Mouse (Mus musculus) heart, embryonic 13.5 days (tissue): ENCODE data around the gene Nr3c2. TPM values are rescaled to one million over a fixed set of nuclear protein-coding genes. Genes with fewer than 3 reads are reported as not detected.

Experiments
- ATAC-seq: fragments of 200-750 bp; cut with Nextera tagmentation; 2 replicates; pipeline ENCODE4 v1.8.0; 2017; ENCODE audit warnings: moderate TSS enrichment; ENCODE audit not compliant: insufficient number of reproducible peaks, low FRiP score, low TSS enrichment; ENCODE audit errors: extremely low read depth
- H3K27ac ChIP-seq: fragments of 300-500 bp; sonication (generic); replicated peaks from 2 replicates; pipeline ENCODE4 v1.5.1; 2015; ENCODE audit warnings: moderate library complexity, mild to moderate bottlenecking, inconsistent platforms
- H3K27me3 ChIP-seq: fragments of 300-500 bp; sonication (generic); replicated peaks from 2 replicates; pipeline ENCODE4 v1.6.1; 2015; ENCODE audit warnings: mild to moderate bottlenecking, inconsistent platforms
- H3K36me3 ChIP-seq: fragments of 300-500 bp; sonication (generic); 2 replicates; pipeline ENCODE4 v1.6.1; 2015; ENCODE audit warnings: mild to moderate bottlenecking, inconsistent platforms
- H3K4me1 ChIP-seq: fragments of 300-500 bp; sonication (generic); 2 replicates; pipeline ENCODE4 v1.6.1; 2015; ENCODE audit warnings: inconsistent platforms
- H3K4me2 ChIP-seq: fragments of 300-500 bp; sonication (generic); 2 replicates; pipeline ENCODE4 v1.6.1; 2015; ENCODE audit warnings: inconsistent platforms, mild to moderate bottlenecking, moderate library complexity
- H3K4me3 ChIP-seq: fragments of 300-500 bp; sonication (generic); 2 replicates; pipeline ENCODE4 v1.5.1; 2015; ENCODE audit warnings: moderate library complexity, mild to moderate bottlenecking, inconsistent platforms
- H3K9ac ChIP-seq: fragments of 300-500 bp; sonication (generic); 2 replicates; pipeline ENCODE4 v1.6.1; 2015; ENCODE audit warnings: inconsistent platforms, mild to moderate bottlenecking, moderate library complexity
- H3K9me3 ChIP-seq: fragments of 300-500 bp; sonication (generic); 2 replicates; pipeline ENCODE4 v1.6.1; 2016; ENCODE audit warnings: inconsistent platforms
- WGBS: fragments of 180-500 bp; shearing (Covaris S2); methylation state at CpG from one replicate; pipeline ENCODE4 v1.1.7; 2015; ENCODE audit warnings: mixed read lengths; 5-methylcytosine and 5-hydroxymethylcytosine counted together
- polyA plus RNA-seq: library from polyadenylated mRNA; unstranded; fragments of >200 nt; fragmentation: Nextera tagmentation; extraction: Ambion mirVana; gene quantifications from 2 replicates; pipeline ENCODE4 v1.2.1, GENCODE M21; 2015

Nr3c2 gene
- polyA plus RNA-seq, 1 experiment from 2014 or later = 3.2 TPM

- Histone ChIP-seq H3K9me3 (no peaks in the 10 kb centered on the region), H3K36me3 (no peaks in the 10 kb centered on the region), H3K4me3 (no peak overlapping the region), H3K9ac (no peak overlapping the region), H3K27me3 (no peaks in the 10 kb centered on the region), H3K4me1 (no peaks in the 10 kb centered on the region), H3K27ac (no peak overlapping the region), H3K4me2 (no peak overlapping the region)
- ATAC-seq = no peak
- WGBS = 65% methylated on average over 8 of the region's 8 CpGs
Observed at GRCm38 (mm10) chr8:77086036-77086435, 186.8 kb downstream of the Nr3c2 start.

- Histone ChIP-seq H3K27me3 (no peaks in the 10 kb centered on the region), H3K9ac (no peak overlapping the region), H3K9me3 (no peaks in the 10 kb centered on the region), H3K4me2 (no peak overlapping the region), H3K4me1 (no peaks in the 10 kb centered on the region), H3K4me3 (no peak overlapping the region), H3K36me3 (no peaks in the 10 kb centered on the region), H3K27ac (no peak overlapping the region)
- ATAC-seq = no peak
- WGBS = 56% methylated on average over 4 of the region's 4 CpGs
Observed at GRCm38 (mm10) chr8:77096721-77097120, 197.5 kb downstream of the Nr3c2 start.

- no peaks in the 10 kb centered on the region for H3K9me3 ChIP-seq
- no peaks in the 10 kb centered on the region for H3K27me3 ChIP-seq
- no peak overlapping the region for H3K27ac ChIP-seq
- H3K9ac ChIP-seq = no peak overlapping the region
- 81% methylated on average over 10 of the region's 10 CpGs for WGBS
- no peak overlapping the region for H3K4me3 ChIP-seq
- H3K36me3 ChIP-seq = no peaks in the 10 kb centered on the region
- ATAC-seq = no peak
- no peak overlapping the region for H3K4me2 ChIP-seq
- H3K4me1 ChIP-seq = no peaks in the 10 kb centered on the region
Observed at GRCm38 (mm10) chr8:77098101-77098500, 198.9 kb downstream of the Nr3c2 start.

GRCm38 (mm10) chr8:77100370-77100769 lies 201.1 kb downstream of the Nr3c2 start:
- H3K9ac ChIP-seq = no peak overlapping the region
- no peak overlapping the region for H3K4me3 ChIP-seq
- H3K4me2 ChIP-seq = no peak overlapping the region
- no peaks in the 10 kb centered on the region for H3K27me3 ChIP-seq
- no peaks in the 10 kb centered on the region for H3K36me3 ChIP-seq
- no peaks in the 10 kb centered on the region for H3K4me1 ChIP-seq
- H3K9me3 ChIP-seq = no peaks in the 10 kb centered on the region
- no peak overlapping the region for H3K27ac ChIP-seq
- ATAC-seq = no peak
- 83% methylated on average over 2 of the region's 2 CpGs for WGBS

GRCm38 (mm10) chr8:77102879-77103278 lies 203.6 kb downstream of the Nr3c2 start:
- no peaks in the 10 kb centered on the region for H3K9me3 ChIP-seq
- no peak overlapping the region for H3K4me2 ChIP-seq
- H3K4me1 ChIP-seq = no peaks in the 10 kb centered on the region
- no peaks in the 10 kb centered on the region for H3K36me3 ChIP-seq
- H3K9ac ChIP-seq = no peak overlapping the region
- no peak overlapping the region for H3K27ac ChIP-seq
- WGBS = 81% methylated on average over 7 of the region's 7 CpGs
- H3K27me3 ChIP-seq = no peaks in the 10 kb centered on the region
- ATAC-seq = no peak
- no peak overlapping the region for H3K4me3 ChIP-seq

GRCm38 (mm10) chr8:77112719-77113118 lies 213.5 kb downstream of the Nr3c2 start:
- ATAC-seq = no peak
- H3K4me1 ChIP-seq = no peaks in the 10 kb centered on the region
- H3K4me3 ChIP-seq = no peak overlapping the region
- 72% methylated on average over 2 of the region's 2 CpGs for whole genome bisulfite sequencing
- H3K4me2 ChIP-seq = no peak overlapping the region
- no peak overlapping the region for H3K27ac ChIP-seq
- no peaks in the 10 kb centered on the region for H3K27me3 ChIP-seq
- H3K9ac ChIP-seq = no peak overlapping the region
- H3K36me3 ChIP-seq = no peaks in the 10 kb centered on the region
- no peaks in the 10 kb centered on the region for H3K9me3 ChIP-seq

GRCm38 (mm10) chr8:77114769-77115168 lies 215.5 kb downstream of the Nr3c2 start:
- Histone ChIP-seq H3K4me3 (no peak overlapping the region), H3K27me3 (no peaks in the 10 kb centered on the region), H3K36me3 (no peaks in the 10 kb centered on the region), H3K4me1 (no peaks in the 10 kb centered on the region), H3K9ac (no peak overlapping the region), H3K9me3 (no peaks in the 10 kb centered on the region), H3K27ac (no peak overlapping the region), H3K4me2 (no peak overlapping the region)
- WGBS = 75% methylated on average over 10 of the region's 10 CpGs
- ATAC-seq = no peak

GRCm38 (mm10) chr8:77116419-77117079 lies 217.3 kb downstream of the Nr3c2 start:
- no peak overlapping the region for H3K4me3 ChIP-seq
- H3K4me2 ChIP-seq = no peak overlapping the region
- no peak overlapping the region for H3K27ac ChIP-seq
- no peaks in the 10 kb centered on the region for H3K36me3 ChIP-seq
- ATAC-seq = no peak
- H3K27me3 ChIP-seq = no peaks in the 10 kb centered on the region
- no peaks in the 10 kb centered on the region for H3K9me3 ChIP-seq
- peaks cover 11% of the 10 kb centered on the region for H3K4me1 ChIP-seq
- H3K9ac ChIP-seq = no peak overlapping the region
- 49% methylated on average over 7 of the region's 7 CpGs for WGBS

GRCm38 (mm10) chr8:77120810-77121570 lies 221.7 kb downstream of the Nr3c2 start:
- Histone ChIP-seq H3K27me3 (no peaks in the 10 kb centered on the region), H3K9me3 (no peaks in the 10 kb centered on the region), H3K4me3 (no peak overlapping the region), H3K36me3 (no peaks in the 10 kb centered on the region), H3K4me1 (peaks cover 26% of the 10 kb centered on the region), H3K4me2 (0 out of 2 replicates have a peak overlapping the region, but pooled peaks have one; percentile 23), H3K9ac (no peak overlapping the region), H3K27ac (peak overlapping the region; percentile 3; the same call in 1 of the 2 replicates)
- ATAC-seq = no peak
- WGBS = 41% methylated on average over 10 of the region's 10 CpGs

GRCm38 (mm10) chr8:77121571-77121890 lies 222.3 kb downstream of the Nr3c2 start:
- H3K4me2 ChIP-seq = no peak overlapping the region

GRCm38 (mm10) chr8:77122300-77122699 lies 223.1 kb downstream of the Nr3c2 start:
- Histone ChIP-seq H3K27me3 (no peaks in the 10 kb centered on the region), H3K4me3 (no peak overlapping the region), H3K36me3 (no peaks in the 10 kb centered on the region), H3K9ac (no peak overlapping the region), H3K4me1 (peaks cover 26% of the 10 kb centered on the region), H3K4me2 (no peak overlapping the region), H3K9me3 (no peaks in the 10 kb centered on the region), H3K27ac (peak overlapping the region; percentile 39; the same call in 1 of the 2 replicates)
- WGBS = 17% methylated on average over 5 of the region's 5 CpGs
- peak; percentile 58; the same call in 1 of the 2 replicates for ATAC-seq

More at GRCm38 (mm10) chr8:77121571-77121890, 222.3 kb downstream of the Nr3c2 start:
- H3K9ac ChIP-seq = no peak overlapping the region
- peak overlapping the region; percentile 3; the same call in 1 of the 2 replicates for H3K27ac ChIP-seq
- H3K27me3 ChIP-seq = no peaks in the 10 kb centered on the region
- H3K36me3 ChIP-seq = no peaks in the 10 kb centered on the region
- H3K9me3 ChIP-seq = no peaks in the 10 kb centered on the region
- ATAC-seq = no peak
- no peak overlapping the region for H3K4me3 ChIP-seq
- H3K4me1 ChIP-seq = peaks cover 26% of the 10 kb centered on the region
- WGBS = 31% methylated on average over 1 of the region's 1 CpGs

- ATAC-seq = no peak
- no peaks in the 10 kb centered on the region for H3K9me3 ChIP-seq
- H3K36me3 ChIP-seq = no peaks in the 10 kb centered on the region
- H3K27ac ChIP-seq = no peak overlapping the region
- H3K9ac ChIP-seq = no peak overlapping the region
- H3K4me1 ChIP-seq = peaks cover 23% of the 10 kb centered on the region
- H3K4me3 ChIP-seq = no peak overlapping the region
- H3K27me3 ChIP-seq = no peaks in the 10 kb centered on the region
- no peak overlapping the region for H3K4me2 ChIP-seq
- WGBS = 85% methylated on average over 7 of the region's 7 CpGs
Observed at GRCm38 (mm10) chr8:77125777-77126176, 226.5 kb downstream of the Nr3c2 start.
